Mouse (Mus musculus): ENCODE results near the gene Hpcal1.

- TF ChIP-seq CTCF (IDR thresholded peaks at IDR 0.05; ENCODE audit: low read depth, low read length) (no peak), POLR2A (IDR thresholded peaks at IDR 0.05; ENCODE audit: borderline replicate concordance, low read depth, low read length) (no peak)
Measured at GRCm38 (mm10) chr12:17736859-17737577, 46.4 kb downstream of the Hpcal1 start.

Measured in bone marrow macrophage, adult 2 months (primary cell).